Mouse (Mus musculus): ENCODE data around the gene Stk11ip. TPM values are rescaled to one million over a fixed set of nuclear protein-coding genes. Genes with fewer than 3 reads are reported as not detected.

The Stk11ip gene
- polyA plus RNA-seq, 1 experiment from 2014 or later = 20.6 TPM

- Histone ChIP-seq H3K4me1 (ENCODE audit: control insufficient read depth, insufficient read depth, low read length) (no peaks in the 10 kb centered on the region), H3K9me3 (ENCODE audit: control insufficient read depth, low read length) (no peaks in the 10 kb centered on the region), H3K27me3 (ENCODE audit: control insufficient read depth, insufficient read depth, low read length) (no peaks in the 10 kb centered on the region), H3K4me3 (ENCODE audit: low read depth, low read length) (no peak overlapping the region), H3K27ac (ENCODE audit: low read depth, low read length) (no peak overlapping the region), H3K4me2 (ENCODE audit: low read depth) (no peak overlapping the region), H3K9ac (ENCODE audit: low read length) (no peak overlapping the region), H3K36me3 (ENCODE audit: control insufficient read depth, insufficient read depth, low read length) (no peaks in the 10 kb centered on the region)
- DNase-seq (ENCODE audit: low spot score) = no peak
- 90% methylated on average over 3 of the region's 3 CpGs for WGBS
- ATAC-seq (ENCODE audit: insufficient read depth, low FRiP score, low TSS enrichment) = no peak
Measured at GRCm38 (mm10) chr1:75586791-75587190, 65.5 kb downstream of the Stk11ip start.

Other genes starting within 250 kb of the Stk11ip start
- gene Resp18, start 243.1 kb upstream of the Stk11ip start, polyA plus RNA-seq (2014; fragmentation: Nextera tagmentation; extraction: Ambion mirVana) = 30.9 and 35.0 TPM in 2 replicates
- 180 and 182 TPM in 2 replicates for gene Dnpep, start 203.5 kb upstream of the Stk11ip start, polyA plus RNA-seq (2014; fragmentation: Nextera tagmentation; extraction: Ambion mirVana)
- 15.8 and 18.0 TPM in 2 replicates for gene Des, start 161.2 kb upstream of the Stk11ip start, polyA plus RNA-seq (2014; fragmentation: Nextera tagmentation; extraction: Ambion mirVana)
- gene Speg, start 146.2 kb upstream of the Stk11ip start, polyA plus RNA-seq (2014; fragmentation: Nextera tagmentation; extraction: Ambion mirVana) = 15.5 and 19.1 TPM in 2 replicates
- gene Gmppa, start 85.6 kb upstream of the Stk11ip start, polyA plus RNA-seq (2014; fragmentation: Nextera tagmentation; extraction: Ambion mirVana) = 62.5 and 64.2 TPM in 2 replicates
- 2.3 and 2.9 TPM in 2 replicates for gene Asic4, start 71.1 kb upstream of the Stk11ip start, polyA plus RNA-seq (2014; fragmentation: Nextera tagmentation; extraction: Ambion mirVana)
- gene Chpf, start 42.2 kb upstream of the Stk11ip start, polyA plus RNA-seq (2014; fragmentation: Nextera tagmentation; extraction: Ambion mirVana) = 27.1 and 27.2 TPM in 2 replicates
- gene Tmem198, start 42.0 kb upstream of the Stk11ip start, polyA plus RNA-seq (2014; fragmentation: Nextera tagmentation; extraction: Ambion mirVana) = 12.3 and 13.7 TPM in 2 replicates
- gene Obsl1, start 15.1 kb upstream of the Stk11ip start, polyA plus RNA-seq (2014; fragmentation: Nextera tagmentation; extraction: Ambion mirVana) = 44.8 and 48.3 TPM in 2 replicates
- 2.3 and 2.6 TPM in 2 replicates for gene Inha, start 14.5 kb upstream of the Stk11ip start, polyA plus RNA-seq (2014; fragmentation: Nextera tagmentation; extraction: Ambion mirVana)
- gene Slc4a3, start 24.7 kb downstream of the Stk11ip start, polyA plus RNA-seq (2014; fragmentation: Nextera tagmentation; extraction: Ambion mirVana) = 8.6 and 11.3 TPM in 2 replicates